Mouse (Mus musculus): Measurements from ENCODE around the gene B4galt5. TPM values are rescaled to one million over a fixed set of nuclear protein-coding genes. Genes with fewer than 3 reads are reported as not detected.

The B4galt5 gene
- total and polyA plus RNA-seq, 3 experiments, result 12.5 to 17.6 (median 13.5) TPM

GRCm38 (mm10) chr2:167278751-167279526 is 70.0 kb downstream of the B4galt5 start:
- Histone ChIP-seq H3K79me2 (replicated peaks; ENCODE audit: control insufficient read depth, extremely low read depth, insufficient read depth, poor library complexity, severe bottlenecking) (no peaks in the 10 kb centered on the region), H3K27me3 (replicated peaks) (peaks cover 11% of the 10 kb centered on the region), H3K4me3 (replicated peaks in 1 of 3; ENCODE audit: low read depth in 2 of 3, low read length in 2 of 3, poor library complexity in 1 of 3) (no peak overlapping the region), H3K4me1 (ENCODE audit: control insufficient read depth in 1 of 2, insufficient read depth in 2 of 2) (peaks cover 5 to 16% of the 10 kb centered on the region in 2 experiments; a peak in 3 of 4 replicates), H3K27ac (ENCODE audit: insufficient read depth, low read depth) (no peak overlapping the region), H3K36me3 (replicated peaks in 1 of 2; ENCODE audit: control insufficient read depth in 1 of 2, insufficient read depth in 1 of 2, low read length in 1 of 2) (no peaks in the 10 kb centered on the region), H3K9ac (ENCODE audit: insufficient read depth, low read depth) (no peak overlapping the region), H3K4me2 (ENCODE audit: insufficient read depth, low read depth, poor library complexity, severe bottlenecking) (no peak overlapping the region), H3K9me3 (replicated peaks; ENCODE audit: low read length) (no peaks in the 10 kb centered on the region)
- DNase-seq (ENCODE audit: extremely low read depth), result peak; percentile 72
- peak; percentile 81 to 97 for TF ChIP-seq CTCF (conservative IDR thresholded peaks at IDR 0.05 in 1 of 2, IDR thresholded peaks at IDR 0.05 in 1 of 2; ENCODE audit: low read depth in 2 of 2, low read length in 2 of 2)
- no peak for TF ChIP-seq MXI1 (IDR thresholded peaks at IDR 0.05; ENCODE audit: low read depth, low read length)
- peak; percentile 88 for TF ChIP-seq RAD21 (IDR thresholded peaks at IDR 0.05; ENCODE audit: low read depth, low read length)
- TF ChIP-seq USF2 (conservative IDR thresholded peaks at IDR 0.05; ENCODE audit: low read depth, low read length), result no peak
- peak; percentile 67 for TF ChIP-seq ZC3H11A (IDR thresholded peaks at IDR 0.05; ENCODE audit: low read depth, low read length)
- no peak for TF ChIP-seq ZMIZ1 (IDR thresholded peaks at IDR 0.05; ENCODE audit: low read depth, low read length)
- peak; percentile 97 for TF ChIP-seq SMC3 (IDR thresholded peaks at IDR 0.05; ENCODE audit: low read depth, low read length)
- no peak for TF ChIP-seq KAT2A (IDR thresholded peaks at IDR 0.05; ENCODE audit: insufficient replicate concordance, low read length)
- TF ChIP-seq NRF1 (IDR thresholded peaks at IDR 0.05; ENCODE audit: low read depth, low read length), result no peak
- TF ChIP-seq ETS1 (conservative IDR thresholded peaks at IDR 0.05; ENCODE audit: low read depth, low read length), result no peak
- no peak for TF ChIP-seq HCFC1 (IDR thresholded peaks at IDR 0.05; ENCODE audit: low read depth, low read length)
- TF ChIP-seq IRF4 (IDR thresholded peaks at IDR 0.05; ENCODE audit: low read depth, low read length), result 0 out of 2 replicates have a peak, but pooled peaks have one; percentile 19
- in situ Hi-C loops (cut with MboI; ENCODE audit: low pct_ligation_motif_present, low pct_unique_long_range_greater_than_20kb, low sequenced_read_pairs) (loop anchor here (5.0 to 25.0 kb wide), 2 partner anchors 57 to 133 kb away; partner anchors contain the start of gene Slc9a8), dilution Hi-C loops (cut with MboI; ENCODE audit: extremely low pct_ligation_motif_present, extremely low pct_unique_long_range_greater_than_20kb, low sequenced_read_pairs) (no loop called here)

- Histone ChIP-seq H3K9ac (ENCODE audit: insufficient read depth, low read depth) (no peak overlapping the region), H3K27ac (ENCODE audit: insufficient read depth, low read depth) (no peak overlapping the region), H3K9me3 (replicated peaks; ENCODE audit: low read length) (no peaks in the 10 kb centered on the region), H3K4me3 (replicated peaks in 1 of 3; ENCODE audit: low read depth in 2 of 3, low read length in 2 of 3, poor library complexity in 1 of 3) (no peak overlapping the region), H3K4me1 (ENCODE audit: control insufficient read depth in 1 of 2, insufficient read depth in 2 of 2) (peaks cover 5 to 16% of the 10 kb centered on the region in 2 experiments; a peak in 3 of 4 replicates), H3K79me2 (replicated peaks; ENCODE audit: control insufficient read depth, extremely low read depth, insufficient read depth, poor library complexity, severe bottlenecking) (no peaks in the 10 kb centered on the region), H3K27me3 (replicated peaks) (peaks cover 11% of the 10 kb centered on the region), H3K36me3 (replicated peaks in 1 of 2; ENCODE audit: control insufficient read depth in 1 of 2, insufficient read depth in 1 of 2, low read length in 1 of 2) (no peaks in the 10 kb centered on the region), H3K4me2 (ENCODE audit: insufficient read depth, low read depth, poor library complexity, severe bottlenecking) (no peak overlapping the region)
- DNase-seq (ENCODE audit: extremely low read depth), result no peak
- in situ Hi-C loops (cut with MboI; ENCODE audit: low pct_ligation_motif_present, low pct_unique_long_range_greater_than_20kb, low sequenced_read_pairs) (loop anchor here (5.0 to 25.0 kb wide), 2 partner anchors 56 to 134 kb away; partner anchors contain the start of gene Slc9a8), dilution Hi-C loops (cut with MboI; ENCODE audit: extremely low pct_ligation_motif_present, extremely low pct_unique_long_range_greater_than_20kb, low sequenced_read_pairs) (no loop called here)
- no peak for TF ChIP-seq ZNF384 (IDR thresholded peaks at IDR 0.05; ENCODE audit: low read depth, low read length)
- TF ChIP-seq ZMIZ1 (IDR thresholded peaks at IDR 0.05; ENCODE audit: low read depth, low read length), result no peak
Measured at GRCm38 (mm10) chr2:167278011-167278410, 71.0 kb downstream of the B4galt5 start.
